Mouse (Mus musculus) urinary bladder, postnatal 14 days (tissue): ENCODE data around the gene Rprd1b.
A peak's percentile ranks its signal among the peaks of the same experiment; 100 is the strongest.

Experiments
- DNase-seq: peaks from one replicate; pipeline ENCODE4 v3.0.0; 2021; ENCODE audit warnings: low spot score

The Rprd1b gene

DNA sequence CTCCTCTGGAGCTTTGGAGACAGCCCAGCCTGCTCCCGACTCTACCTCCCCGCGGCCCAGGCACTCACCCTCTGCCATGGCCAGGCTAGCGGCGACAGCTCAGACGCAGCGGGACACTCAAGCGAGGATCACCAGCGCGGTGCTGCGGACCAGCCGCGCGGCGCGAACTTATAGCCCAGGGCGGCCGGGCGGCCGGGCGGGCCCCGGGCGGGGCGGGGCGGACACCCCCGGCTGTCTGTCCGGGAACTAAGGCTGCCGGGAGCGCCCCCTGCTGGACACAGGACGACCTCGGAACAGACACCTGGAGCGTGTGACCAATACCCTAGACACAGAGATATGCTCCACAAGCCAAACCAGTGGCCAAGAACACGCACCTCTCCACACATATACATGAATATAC, 117.9 kb downstream of the Rprd1b start, which contains the start of gene Tgm2:
TSS of gene Tgm2 (minus strand) at position 214 of the 400 bp plus-strand sequence.
- DNase-seq: peak; percentile 95

GRCm38 (mm10) chr2:158146971-158147370, 118.7 kb downstream of the Rprd1b start:
- DNase-seq: no peak

DNA sequence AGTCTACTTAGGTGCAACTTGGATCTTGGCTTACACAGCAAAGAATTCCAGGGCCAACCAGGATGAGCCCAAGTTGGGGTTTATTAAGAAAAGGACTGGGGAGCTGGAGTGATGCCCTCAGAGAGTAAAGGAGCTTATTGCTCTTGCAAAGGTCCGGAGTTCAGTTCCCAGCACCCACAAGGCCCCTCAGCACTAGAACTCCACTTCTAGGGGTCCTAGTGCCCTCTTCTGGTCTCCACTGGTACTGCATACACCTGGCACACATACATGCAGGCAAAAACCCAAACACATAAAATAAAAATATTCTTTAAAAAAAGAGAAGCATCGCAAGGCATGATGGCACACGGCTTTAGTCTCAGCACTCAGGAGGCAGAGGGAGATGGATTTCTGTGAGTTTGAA, 122.8 kb downstream of the Rprd1b start:
- no peak for DNase-seq

DNA sequence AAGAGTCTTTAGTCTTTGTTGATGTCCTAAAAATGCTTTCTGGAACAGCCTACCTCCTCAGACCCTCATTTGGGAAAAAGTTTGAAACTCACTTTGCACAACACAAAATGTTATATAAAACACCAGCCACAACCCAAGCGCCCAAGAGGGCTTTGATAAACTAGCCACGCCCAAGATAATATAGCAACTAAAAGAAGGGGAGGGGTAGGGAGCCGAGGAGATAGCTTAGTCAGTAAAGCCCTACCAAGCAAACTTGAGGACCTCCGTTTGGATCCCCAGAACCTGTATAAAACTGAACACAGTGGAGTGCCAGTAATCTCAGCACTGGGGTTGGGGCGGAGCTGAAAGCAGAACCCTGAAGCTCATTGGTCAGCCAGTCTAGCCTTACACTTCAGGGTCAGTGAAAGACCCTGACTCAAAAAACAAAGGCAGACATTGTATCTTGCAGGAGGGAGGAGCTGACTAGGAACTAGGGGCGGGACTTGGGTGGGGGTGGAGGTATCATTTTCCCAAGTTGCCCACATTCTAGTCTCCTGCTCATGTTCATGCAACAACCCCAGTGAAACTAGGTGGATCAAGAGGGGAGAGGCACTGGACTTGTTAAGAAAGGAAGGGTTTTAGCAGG, 124.5 kb downstream of the Rprd1b start:
- no peak for DNase-seq

GRCm38 (mm10) chr2:158153728-158154343, 125.5 kb downstream of the Rprd1b start:
- DNase-seq: no peak

- DNase-seq: no peak
These were observed 126.3 kb downstream of the Rprd1b start for GRCm38 (mm10) chr2:158154641-158155040.

- DNase-seq: no peak
These were observed 126.8 kb downstream of the Rprd1b start for GRCm38 (mm10) chr2:158155101-158155500.

GRCm38 (mm10) chr2:158155615-158156014, 127.3 kb downstream of the Rprd1b start:
- no peak for DNase-seq

DNA sequence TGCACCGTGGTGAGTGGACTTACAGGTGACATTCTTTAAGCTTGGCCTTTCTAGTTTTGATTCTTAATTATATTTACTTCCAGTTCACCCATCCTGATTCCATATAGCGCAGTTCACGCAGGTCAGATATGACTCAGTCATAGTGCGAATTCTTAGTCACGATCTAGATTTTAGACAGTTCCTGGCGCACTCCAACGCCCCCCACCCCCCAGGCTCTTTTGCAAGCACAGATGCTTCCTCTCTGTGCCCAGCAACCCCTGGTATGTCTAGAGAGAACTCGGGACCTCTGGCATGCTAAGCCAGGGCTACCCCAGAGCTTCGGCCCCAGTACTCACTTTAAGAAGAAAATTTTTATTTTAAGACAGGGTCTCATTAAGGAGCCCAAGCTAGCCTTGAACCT, 128.2 kb downstream of the Rprd1b start:
- no peak for DNase-seq

DNA sequence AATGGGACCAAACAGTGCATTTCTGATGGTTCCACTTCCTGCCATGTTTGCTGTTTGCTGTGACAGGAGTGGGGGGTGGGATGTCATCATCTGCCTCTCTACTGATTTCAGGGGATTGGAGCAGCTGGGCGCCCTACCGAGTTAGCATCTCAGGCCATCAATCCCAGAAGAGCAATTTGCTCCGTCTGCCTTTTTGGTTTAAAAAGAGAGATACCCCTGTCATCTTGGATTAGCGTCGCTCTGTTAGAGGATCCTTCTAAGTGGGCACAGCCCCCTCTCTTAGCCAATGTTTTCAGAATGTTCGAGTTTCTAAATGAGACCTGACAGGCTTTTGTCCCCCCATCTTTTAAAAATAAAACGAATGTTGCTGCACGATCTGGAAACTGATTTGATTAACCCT, 129.4 kb downstream of the Rprd1b start:
- DNase-seq: no peak

- no peak for DNase-seq
These were observed 131.3 kb downstream of the Rprd1b start for GRCm38 (mm10) chr2:158159376-158160235.

GRCm38 (mm10) chr2:158161761-158162160, 133.5 kb downstream of the Rprd1b start:
- DNase-seq: no peak

- DNase-seq: no peak
These were observed 134.7 kb downstream of the Rprd1b start for GRCm38 (mm10) chr2:158163034-158163433.

- DNase-seq: no peak
These were observed 137.5 kb downstream of the Rprd1b start for GRCm38 (mm10) chr2:158165776-158166175.

DNA sequence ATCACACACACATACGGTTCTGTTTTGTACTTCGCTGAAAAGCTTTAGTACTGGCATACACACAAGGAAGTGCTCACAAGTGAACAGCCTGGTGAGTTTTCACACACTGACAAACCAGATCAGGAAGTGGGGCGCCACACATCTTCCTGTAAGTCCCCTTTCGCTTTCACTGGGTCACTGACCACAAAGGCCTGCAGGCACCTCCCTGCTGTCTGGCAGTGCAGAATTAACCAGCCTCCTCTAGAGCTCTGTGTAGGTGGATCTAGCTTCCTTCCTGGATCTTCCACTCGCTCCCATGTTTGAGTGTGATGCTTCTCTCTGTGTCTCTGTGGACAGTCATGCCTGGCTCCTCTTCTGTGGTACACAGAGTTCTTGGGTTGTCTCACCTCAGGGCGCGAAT, 138.3 kb downstream of the Rprd1b start:
- DNase-seq: no peak

- DNase-seq: no peak
These were observed 139.4 kb downstream of the Rprd1b start for GRCm38 (mm10) chr2:158167496-158168205.

GRCm38 (mm10) chr2:158168741-158169211, 140.5 kb downstream of the Rprd1b start:
- peak; percentile 53 for DNase-seq

DNA sequence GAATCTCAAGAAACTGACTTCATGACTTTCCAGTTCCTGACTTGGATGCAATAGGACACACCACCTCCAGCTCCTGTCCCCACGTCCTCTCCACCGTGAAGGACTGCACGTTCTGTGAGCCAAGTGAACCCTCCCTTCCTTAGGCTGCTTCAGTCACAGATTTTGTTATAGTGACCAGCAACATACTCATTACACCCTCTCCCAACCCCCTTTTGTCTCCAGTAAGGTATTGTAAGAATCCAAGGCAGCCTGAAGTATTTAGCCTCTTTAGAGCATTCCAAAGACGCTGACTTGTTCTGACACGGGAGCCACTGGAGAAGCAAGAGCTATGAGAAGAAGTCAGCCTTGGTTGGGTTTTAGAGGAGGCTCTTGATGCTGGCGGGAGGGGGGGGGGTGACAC, 141.1 kb downstream of the Rprd1b start:
- no peak for DNase-seq

GRCm38 (mm10) chr2:158169771-158170170, 141.5 kb downstream of the Rprd1b start:
- DNase-seq: no peak

DNA sequence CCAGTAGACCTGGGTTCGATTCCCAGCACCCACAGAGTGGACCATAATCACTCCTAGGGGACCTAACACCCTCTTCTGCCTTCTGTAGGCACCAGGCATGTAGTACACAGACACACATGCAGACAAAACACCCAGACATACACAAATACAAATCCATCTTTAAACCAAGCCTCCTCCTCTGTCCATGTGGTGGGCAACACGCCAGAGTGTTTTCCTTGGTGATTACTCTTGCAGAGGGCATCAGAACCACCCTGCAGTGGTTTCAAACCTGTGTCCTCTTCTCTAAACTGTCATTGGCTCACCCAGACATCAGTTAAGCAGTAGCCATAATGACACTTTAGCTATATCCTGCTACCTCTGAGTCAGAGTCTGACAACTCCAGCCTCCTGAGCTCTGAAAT, 142.1 kb downstream of the Rprd1b start:
- no peak for DNase-seq

GRCm38 (mm10) chr2:158174438-158174837, 146.1 kb downstream of the Rprd1b start:
- no peak for DNase-seq

- no peak for DNase-seq
These were observed 146.7 kb downstream of the Rprd1b start for GRCm38 (mm10) chr2:158174958-158175357.
